Mouse (Mus musculus) ovary, adult 10 weeks (tissue): Measurements from ENCODE around the gene Zic5. TPM values are rescaled to one million over a fixed set of nuclear protein-coding genes. Genes with fewer than 3 reads are reported as not detected.

Experiments
- polyA plus RNA-seq: library from polyadenylated mRNA; stranded (reverse); fragments of 350-450 nt; fragmentation: Illumina TruSeq; extraction: RNeasy Lipid Tissue Mini Kit (QIAGEN cat#74804); gene quantifications from one replicate; pipeline ENCODE4 v1.2.3, GENCODE M21; 2014

The Zic5 gene
- not detected for polyA plus RNA-seq

DNA sequence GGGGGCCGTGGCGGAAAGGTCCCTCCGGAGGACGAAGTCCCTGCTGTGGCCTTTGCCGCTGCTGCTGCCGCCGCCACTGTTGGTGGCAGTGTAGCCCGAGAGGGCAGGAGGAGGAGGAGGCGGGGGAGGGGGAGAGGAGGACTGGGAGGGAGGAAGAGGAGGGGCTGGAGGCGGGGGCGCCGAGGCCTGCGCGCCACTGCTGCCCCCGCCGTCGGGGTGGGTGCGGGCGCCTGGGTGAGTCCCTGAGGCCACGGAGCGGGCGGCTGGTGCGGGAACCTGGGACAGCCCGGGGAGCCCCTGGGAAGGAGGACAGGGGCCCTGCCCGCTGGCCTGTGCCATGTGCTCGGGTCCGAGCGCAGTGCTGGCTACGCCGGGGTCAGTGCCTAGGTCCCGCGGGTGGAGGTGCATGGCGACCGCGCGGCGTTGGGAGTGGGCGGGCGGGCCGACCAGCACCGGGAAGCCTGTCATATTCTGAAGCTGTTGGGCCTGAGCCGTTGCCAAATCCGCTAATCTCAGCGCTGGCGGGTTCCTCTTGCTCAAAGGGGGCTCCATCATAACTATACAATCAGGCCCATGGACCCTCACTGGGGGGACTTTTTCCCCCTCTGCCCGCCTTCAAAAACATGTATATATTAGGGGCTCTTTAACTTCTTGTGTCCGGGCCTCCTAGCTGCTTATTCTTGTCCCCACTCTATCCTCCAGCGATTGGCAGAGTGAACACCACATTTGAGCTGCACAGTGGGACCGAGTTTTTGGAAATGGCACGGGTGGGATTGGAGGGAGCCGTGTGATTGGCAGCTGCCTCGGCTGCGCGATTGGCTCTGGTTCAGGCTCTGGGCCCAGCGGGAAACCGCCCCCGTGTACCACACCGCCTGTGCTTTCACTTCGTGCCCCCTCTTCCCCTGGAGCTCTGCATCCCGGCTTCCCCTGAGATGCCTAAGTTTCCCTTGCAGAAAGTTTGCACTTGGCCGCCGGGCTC is at the start of gene Zic5:
Gene Zic5 (minus strand): TSS at position 915 of the 979 bp plus-strand sequence.

GRCm38 (mm10) chr14:122490441-122491328 is 25.2 kb upstream of the Zic5 start, which contains the start of gene Gm10837:
TSS of gene Gm10837 (plus strand) at chr14:122490586.

DNA sequence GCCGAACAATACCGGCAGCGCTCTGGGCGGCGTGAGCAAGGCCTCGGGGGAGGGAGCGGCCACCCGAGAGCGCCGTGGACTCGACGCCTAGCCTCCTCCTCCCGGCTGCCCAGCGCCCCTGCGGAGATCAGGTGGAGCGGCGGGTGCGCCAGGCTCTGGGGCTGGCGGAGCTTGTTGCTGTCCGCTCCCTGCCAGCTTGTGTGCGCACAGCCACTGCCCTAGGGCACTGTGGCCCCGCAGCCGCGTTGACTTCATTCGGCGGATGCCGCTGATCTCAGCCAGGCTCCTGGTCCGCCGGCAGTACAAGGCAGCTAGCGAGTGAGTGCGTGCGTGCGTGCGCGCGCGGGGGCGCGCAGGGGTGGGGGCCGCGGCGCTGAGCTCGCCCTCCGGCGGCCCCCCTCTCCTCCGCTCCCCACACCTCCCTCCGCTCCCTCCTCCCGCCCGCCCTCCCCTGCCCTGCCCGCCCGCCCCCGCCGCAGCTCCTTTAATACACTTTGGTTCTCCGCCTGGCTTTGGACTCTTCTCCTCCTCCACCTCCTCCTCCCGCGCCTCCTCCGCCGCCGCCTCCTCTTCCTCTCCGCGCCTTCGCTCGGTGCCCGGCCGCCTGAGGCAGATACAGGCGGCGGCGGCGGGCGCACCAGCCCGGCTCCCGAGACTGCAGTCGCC is 9.5 kb upstream of the Zic5 start, which contains the start of gene Zic2:
Gene Zic2 (plus strand): TSS at position 545 of the 666 bp plus-strand sequence.

DNA sequence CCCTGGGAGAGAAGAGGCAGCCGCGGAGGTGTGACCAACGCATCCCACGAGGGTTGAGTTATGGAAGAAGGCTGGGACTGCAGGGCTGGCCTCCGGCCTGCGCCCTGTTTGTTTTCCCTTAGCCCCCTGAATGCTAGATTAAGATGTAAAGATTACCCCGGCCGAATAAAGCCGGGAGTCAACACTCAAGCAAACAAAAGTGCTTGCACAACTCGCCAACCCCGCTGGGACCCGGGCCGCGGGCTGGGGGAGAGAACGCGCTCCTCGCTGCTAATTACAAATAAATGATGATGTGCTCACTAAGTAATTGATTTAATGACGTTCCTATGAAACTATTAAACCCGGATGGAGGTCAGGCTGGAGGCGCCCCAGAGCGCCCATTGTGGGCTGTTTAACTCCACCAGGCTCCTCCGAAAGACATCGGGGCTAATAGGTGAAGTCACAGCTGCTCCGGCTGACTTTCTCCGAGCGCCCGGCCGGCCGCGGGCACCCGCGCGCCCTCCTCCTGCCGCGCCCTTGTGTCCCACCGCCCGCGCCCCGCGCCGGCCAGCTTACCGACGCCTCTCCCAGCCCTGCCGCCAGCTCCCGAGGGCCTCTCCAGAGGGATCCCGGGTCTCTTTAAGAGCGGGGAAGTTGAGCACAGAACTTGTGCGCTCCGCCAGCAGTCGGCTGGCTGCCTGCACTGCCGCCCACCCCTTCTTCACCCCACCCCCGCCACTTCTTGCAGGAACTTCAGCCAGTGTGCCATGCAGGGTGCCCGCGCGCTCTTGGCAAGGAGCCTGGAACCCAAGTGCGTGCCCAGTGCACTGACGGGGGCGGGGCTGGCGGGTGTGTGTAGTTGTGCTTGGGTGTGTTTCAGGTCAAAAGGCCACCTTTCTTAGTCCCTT is 14.7 kb downstream of the Zic5 start, which contains the start of gene Gm5089:
Gene Gm5089 (minus strand): TSS at position 620 of the 887 bp plus-strand sequence.

Other genes starting within 250 kb of the Zic5 start
- not detected for gene Gm5089, start 14.6 kb downstream of the Zic5 start, polyA plus RNA-seq
- gene Zic2, start 9.8 kb upstream of the Zic5 start, polyA plus RNA-seq = not detected
- not detected for gene Gm10837, start 24.9 kb upstream of the Zic5 start, polyA plus RNA-seq
- 54.4 TPM for gene Pcca, start 68.6 kb upstream of the Zic5 start, polyA plus RNA-seq